Mouse (Mus musculus): Measurements from ENCODE around the gene Anapc15. TPM values are rescaled to one million over a fixed set of nuclear protein-coding genes. Genes with fewer than 3 reads are reported as not detected.
"Not testable (repeated sequence)": the region's sequence is repeated elsewhere in the genome, so short reads cannot be mapped to it uniquely, and the experiment has no call there.

Gene Anapc15
- polyA plus RNA-seq, 1 experiment from 2014 or later, result 56.9 TPM

DNA sequence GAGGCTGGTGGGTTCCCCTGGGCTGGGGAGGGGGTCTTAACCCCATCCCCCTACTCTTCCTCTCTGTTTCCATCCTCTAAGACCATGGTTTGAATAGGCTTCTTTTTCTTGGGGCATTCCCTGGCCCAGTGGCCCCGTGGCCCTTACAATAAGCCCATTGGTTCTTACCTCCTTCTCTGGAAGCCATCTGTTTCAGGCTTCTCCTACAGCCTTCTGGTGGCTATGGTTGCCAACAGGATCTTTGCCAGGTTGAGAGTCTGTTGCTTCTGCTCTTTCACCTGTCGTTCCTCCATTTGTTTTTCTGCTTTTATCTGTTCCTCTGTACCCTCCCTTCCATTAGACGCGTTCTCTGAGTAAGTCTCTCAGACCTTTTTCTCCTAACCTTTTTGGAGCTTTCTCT lies 74.1 kb downstream of the Anapc15 start:
- no peak overlapping the region for H3K9ac ChIP-seq
- no peaks in the 10 kb centered on the region for H3K9me3 ChIP-seq
- H3K4me1 ChIP-seq, result peaks cover 3% of the 10 kb centered on the region; the same call in 1 of the 2 replicates
- H3K27ac ChIP-seq, result no peak overlapping the region
- H3K4me3 ChIP-seq (replicated peaks), result no peak overlapping the region
- H3K4me2 ChIP-seq, result no peak overlapping the region
- ATAC-seq (ENCODE audit: insufficient read depth, low FRiP score, low read depth), result no peak
- no peaks in the 10 kb centered on the region for H3K27me3 ChIP-seq (replicated peaks)
- no peaks in the 10 kb centered on the region for H3K36me3 ChIP-seq
- 92% methylated on average over 4 of the region's 4 CpGs for WGBS

DNA sequence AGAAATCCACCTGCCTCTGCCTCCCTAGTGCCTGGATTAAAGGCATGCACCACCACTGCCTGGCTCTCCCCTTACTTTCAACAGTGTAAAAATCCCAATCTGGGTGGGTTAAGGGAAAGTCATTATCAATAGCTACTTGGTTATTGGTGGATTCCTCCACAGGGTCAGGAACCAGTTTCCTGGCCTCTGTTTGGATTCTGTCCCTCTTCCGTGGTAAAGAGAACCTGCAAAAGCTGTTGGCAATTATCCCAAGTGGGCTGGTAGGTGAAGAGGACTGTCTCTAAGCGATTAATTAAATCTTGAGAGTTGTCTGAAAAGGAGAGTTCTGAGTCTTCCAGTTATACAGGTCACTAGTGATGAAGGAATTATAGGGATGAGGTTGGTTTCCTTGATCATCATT lies 74.8 kb downstream of the Anapc15 start:
- H3K9ac ChIP-seq, result no peak overlapping the region
- H3K27me3 ChIP-seq (replicated peaks), result no peaks in the 10 kb centered on the region
- no peak overlapping the region for H3K4me3 ChIP-seq (replicated peaks)
- 86% methylated on average over 2 of the region's 2 CpGs for WGBS
- no peaks in the 10 kb centered on the region for H3K9me3 ChIP-seq
- ATAC-seq (ENCODE audit: insufficient read depth, low FRiP score, low read depth), result no peak
- no peak overlapping the region for H3K4me2 ChIP-seq
- H3K27ac ChIP-seq, result no peak overlapping the region
- H3K36me3 ChIP-seq, result no peaks in the 10 kb centered on the region
- H3K4me1 ChIP-seq, result no peaks in the 10 kb centered on the region; the same call in 1 of the 2 replicates

DNA sequence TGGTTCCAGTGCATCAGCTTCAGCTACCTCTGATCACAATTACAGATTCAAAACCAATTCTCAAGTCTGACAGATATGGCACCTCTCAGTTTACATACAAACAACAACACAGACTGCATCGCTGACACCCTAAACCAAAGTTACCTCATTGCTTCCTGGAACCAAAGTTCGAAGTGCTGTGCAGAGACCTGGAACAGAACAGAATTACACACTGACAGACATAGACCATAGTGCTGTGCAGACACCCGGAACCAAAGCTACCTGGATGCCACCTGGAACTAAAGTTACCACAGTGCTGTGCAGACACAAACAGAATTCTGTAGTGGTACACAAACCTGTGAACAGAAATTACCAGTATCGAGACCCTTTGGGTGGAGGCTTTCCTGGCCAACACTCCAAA lies 76.2 kb downstream of the Anapc15 start:
- Histone ChIP-seq H3K27ac (no peak overlapping the region), H3K9me3 (no peaks in the 10 kb centered on the region), H3K4me1 (no peaks in the 10 kb centered on the region; the same call in 1 of the 2 replicates), H3K36me3 (no peaks in the 10 kb centered on the region), H3K9ac (no peak overlapping the region), H3K4me3 (replicated peaks) (no peak overlapping the region), H3K4me2 (no peak overlapping the region), H3K27me3 (replicated peaks) (no peaks in the 10 kb centered on the region)
- ATAC-seq (ENCODE audit: insufficient read depth, low FRiP score, low read depth), result no peak
- 92% methylated on average over 4 of the region's 4 CpGs for WGBS

DNA sequence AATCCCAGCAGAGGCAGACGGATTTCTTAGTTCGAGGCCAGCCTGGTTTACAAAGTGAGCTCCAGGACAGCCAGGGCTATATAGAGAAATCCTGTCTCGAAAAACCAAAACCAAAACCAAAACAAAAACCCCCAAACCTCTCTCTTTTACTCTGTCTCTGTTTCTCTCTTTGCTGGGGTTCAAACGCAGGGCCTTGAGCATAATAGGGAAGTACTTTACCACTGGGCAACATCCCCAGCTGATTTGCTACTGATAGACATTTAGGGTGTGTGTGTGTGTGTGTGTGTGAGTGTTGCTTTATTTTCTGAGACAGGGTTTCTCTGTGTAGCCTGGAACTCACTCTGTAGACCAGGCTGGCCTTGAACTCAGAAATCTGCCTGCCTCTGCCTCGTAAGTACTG lies 85.5 kb downstream of the Anapc15 start:
- WGBS, result 85% methylated on average over 5 of the region's 5 CpGs
- H3K4me3 ChIP-seq (replicated peaks); H3K4me1 ChIP-seq; ATAC-seq (ENCODE audit: insufficient read depth, low FRiP score, low read depth); H3K27ac ChIP-seq; H3K36me3 ChIP-seq; H3K4me2 ChIP-seq; H3K27me3 ChIP-seq (replicated peaks); H3K9me3 ChIP-seq; H3K9ac ChIP-seq: not testable (repeated sequence)

Small RNAs within 50 kb of the gene (microRNA-seq; reads per million reads assigned to microRNA genes)
- not detected for gene Gm22655

Other genes with a start within 250 kb of the Anapc15 start
- 53.1 and 56.0 TPM in 2 replicates for gene Clpb, start 200.1 kb upstream of the Anapc15 start, polyA plus RNA-seq (2015; fragmentation: Nextera tagmentation; extraction: Ambion mirVana)
- gene Phox2a, start 45.4 kb upstream of the Anapc15 start, polyA plus RNA-seq (2015; fragmentation: Nextera tagmentation; extraction: Ambion mirVana), result 5.2 and 6.0 TPM in 2 replicates
- gene Inppl1, start 25.5 kb upstream of the Anapc15 start, polyA plus RNA-seq (2015; fragmentation: Nextera tagmentation; extraction: Ambion mirVana), result 39.7 and 49.4 TPM in 2 replicates
- gene Folr2, start 6.5 kb upstream of the Anapc15 start, polyA plus RNA-seq (2015; fragmentation: Nextera tagmentation; extraction: Ambion mirVana), result 1.7 and 2.0 TPM in 2 replicates
- gene Folr1, start 7.1 kb downstream of the Anapc15 start, polyA plus RNA-seq (2015; fragmentation: Nextera tagmentation; extraction: Ambion mirVana), result 18.5 and 22.7 TPM in 2 replicates
- gene Lamtor1, start 42.2 kb downstream of the Anapc15 start, polyA plus RNA-seq (2015; fragmentation: Nextera tagmentation; extraction: Ambion mirVana), result 147 and 154 TPM in 2 replicates
- gene Tomt, start 42.6 kb downstream of the Anapc15 start, polyA plus RNA-seq (2015; fragmentation: Nextera tagmentation; extraction: Ambion mirVana), result 0.15 and 0.26 TPM in 2 replicates
- gene Lrrc51, start 70.2 kb downstream of the Anapc15 start, polyA plus RNA-seq (2015; fragmentation: Nextera tagmentation; extraction: Ambion mirVana), result 8.3 and 9.3 TPM in 2 replicates
- 56.5 and 72.2 TPM in 2 replicates for gene Numa1, start 70.4 kb downstream of the Anapc15 start, polyA plus RNA-seq (2015; fragmentation: Nextera tagmentation; extraction: Ambion mirVana)
- 2.3 and 3.1 TPM in 2 replicates for gene Il18bp, start 155.0 kb downstream of the Anapc15 start, polyA plus RNA-seq (2015; fragmentation: Nextera tagmentation; extraction: Ambion mirVana)
- 25.2 and 26.4 TPM in 2 replicates for gene Rnf121, start 201.8 kb downstream of the Anapc15 start, polyA plus RNA-seq (2015; fragmentation: Nextera tagmentation; extraction: Ambion mirVana)
- 26.0 TPM in 2 replicates for gene Xndc1, start 201.8 kb downstream of the Anapc15 start, polyA plus RNA-seq (2015; fragmentation: Nextera tagmentation; extraction: Ambion mirVana)
- 1.2 and 1.3 TPM in 2 replicates for gene Xntrpc, start 202.0 kb downstream of the Anapc15 start, polyA plus RNA-seq (2015; fragmentation: Nextera tagmentation; extraction: Ambion mirVana)
- not detected in 2 replicates for gene Trpc2, start 219.4 kb downstream of the Anapc15 start, polyA plus RNA-seq (2015; fragmentation: Nextera tagmentation; extraction: Ambion mirVana)
- gene Art1, start 238.0 kb downstream of the Anapc15 start, polyA plus RNA-seq (2015; fragmentation: Nextera tagmentation; extraction: Ambion mirVana), result 0.48 and 1.2 TPM in 2 replicates
- 0.53 and 0.61 TPM in 2 replicates for gene Art5, start 245.8 kb downstream of the Anapc15 start, polyA plus RNA-seq (2015; fragmentation: Nextera tagmentation; extraction: Ambion mirVana)